Mouse (Mus musculus): ENCODE data around the gene Snd1.

DNA sequence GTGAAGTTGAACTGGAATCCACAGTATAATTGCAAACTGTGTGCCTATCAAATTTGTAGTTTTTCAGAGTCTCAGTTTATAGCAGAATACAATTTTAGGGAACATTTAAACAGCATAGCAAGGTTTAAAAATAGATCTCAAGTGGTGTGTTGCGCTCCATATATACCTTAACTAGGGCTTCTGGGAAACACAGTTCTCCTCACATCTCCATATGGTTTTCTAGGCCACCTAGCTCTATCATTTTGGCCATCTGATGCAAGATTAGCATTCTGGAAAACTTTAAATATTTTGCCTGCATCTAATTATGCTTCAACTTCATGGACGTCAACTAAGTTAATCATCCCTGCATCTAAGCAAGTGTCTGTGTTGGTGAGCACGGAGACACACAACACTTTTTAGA is 107.9 kb downstream of the Snd1 start:
- TF ChIP-seq USF1 (IDR thresholded peaks at IDR 0.05; ENCODE audit: low read depth) (no peak), POLR2A (IDR thresholded peaks at IDR 0.05; ENCODE audit: insufficient read length, low read depth) (no peak), MYOD1 (IDR thresholded peaks at IDR 0.05; ENCODE audit: control insufficient read depth in 1 of 3, insufficient read length in 2 of 3, low read depth in 2 of 3) (no peak)

Data from myocyte (in vitro differentiated cells).